Mouse (Mus musculus): ENCODE data around the gene Med22.

GRCm38 (mm10) chr2:26908710-26909386, 1.6 kb downstream of the Med22 start:
- no peak for TF ChIP-seq CTCF (IDR thresholded peaks at IDR 0.05; ENCODE audit: borderline replicate concordance, control insufficient read depth, extremely low read depth, insufficient read depth, low read length, poor library complexity)
- no peak for TF ChIP-seq POLR2A (IDR thresholded peaks at IDR 0.05; ENCODE audit: control insufficient read depth, extremely low read depth, insufficient read depth, low read length, poor library complexity)
